Mouse (Mus musculus): ENCODE data around the gene Map3k11. TPM values are rescaled to one million over a fixed set of nuclear protein-coding genes. Genes with fewer than 3 reads are reported as not detected.
A peak's percentile ranks its signal among the peaks of the same experiment; 100 is the strongest.
"Not testable (repeated sequence)": the region's sequence is repeated elsewhere in the genome, so short reads cannot be mapped to it uniquely, and the experiment has no call there.

Map3k11 gene
- polyA plus RNA-seq, 1 experiment: 23.1 TPM

GRCm38 (mm10) chr19:5665465-5665864 lies 23.1 kb upstream of the Map3k11 start:
- H3K4me3 ChIP-seq (ENCODE audit: insufficient read depth, low read length): no peak overlapping the region
- TF ChIP-seq CTCF (IDR thresholded peaks at IDR 0.05; ENCODE audit: extremely low read depth, insufficient read depth, low read length) (no peak), POLR2A (IDR thresholded peaks at IDR 0.05; ENCODE audit: extremely low read depth, insufficient read depth, low read length) (no peak)
- H3K27ac ChIP-seq (ENCODE audit: insufficient read depth, low read length): no peak overlapping the region
- no peaks in the 10 kb centered on the region for H3K4me1 ChIP-seq (ENCODE audit: control insufficient read depth, insufficient read depth, low read length)

DNA sequence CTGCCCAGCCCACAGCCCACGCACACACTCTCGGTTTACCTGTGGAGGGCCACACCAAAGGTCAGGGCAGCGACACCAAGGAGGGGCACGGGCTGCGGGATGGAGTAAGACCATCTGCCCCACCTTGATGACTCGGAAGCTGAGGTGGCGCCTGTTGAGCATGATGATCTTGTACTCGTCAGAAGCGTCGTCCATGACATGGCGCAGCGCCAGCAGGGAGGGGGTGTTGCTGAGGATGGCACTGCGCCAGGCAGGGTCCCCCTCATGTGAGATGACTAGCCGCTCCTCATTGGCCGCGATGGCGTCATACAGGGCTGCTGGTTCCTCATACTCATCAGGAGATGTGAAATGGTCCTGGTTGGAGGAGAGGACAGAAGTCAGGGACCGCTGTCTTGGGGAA lies 22.2 kb upstream of the Map3k11 start:
- Histone ChIP-seq H3K4me3 (ENCODE audit: insufficient read depth, low read length) (no peak overlapping the region), H3K27ac (ENCODE audit: insufficient read depth, low read length) (no peak overlapping the region), H3K4me1 (ENCODE audit: control insufficient read depth, insufficient read depth, low read length) (no peaks in the 10 kb centered on the region)
- no peak for TF ChIP-seq POLR2A (IDR thresholded peaks at IDR 0.05; ENCODE audit: extremely low read depth, insufficient read depth, low read length)
- TF ChIP-seq CTCF (IDR thresholded peaks at IDR 0.05; ENCODE audit: extremely low read depth, insufficient read depth, low read length): no peak

- TF ChIP-seq CTCF (IDR thresholded peaks at IDR 0.05; ENCODE audit: extremely low read depth, insufficient read depth, low read length) (no peak), POLR2A (IDR thresholded peaks at IDR 0.05; ENCODE audit: extremely low read depth, insufficient read depth, low read length) (no peak)
- no peaks in the 10 kb centered on the region for H3K4me1 ChIP-seq (ENCODE audit: control insufficient read depth, insufficient read depth, low read length)
- no peak overlapping the region for H3K4me3 ChIP-seq (ENCODE audit: insufficient read depth, low read length)
- no peak overlapping the region for H3K27ac ChIP-seq (ENCODE audit: insufficient read depth, low read length)
Measured at GRCm38 (mm10) chr19:5668372-5668771, 20.2 kb upstream of the Map3k11 start.

DNA sequence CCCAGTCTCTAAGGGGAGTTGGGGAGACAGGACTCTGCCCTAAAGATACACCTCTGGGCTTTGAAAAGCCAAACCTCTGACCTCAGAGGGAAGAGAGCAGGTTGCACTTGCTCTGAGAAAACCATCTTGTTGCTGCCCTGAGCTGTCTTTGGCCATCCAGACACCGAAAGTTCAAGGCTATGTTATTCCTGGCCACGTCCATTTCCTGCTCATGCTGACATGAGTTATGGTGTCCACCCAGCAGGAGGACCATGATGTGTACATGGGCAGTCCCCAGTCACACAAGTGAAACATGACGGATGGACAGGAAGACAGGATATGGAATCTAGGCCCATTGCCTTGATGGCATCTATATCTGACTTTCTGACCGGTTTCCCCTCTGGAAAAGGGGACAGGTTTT lies 8.1 kb upstream of the Map3k11 start:
- TF ChIP-seq POLR2A (IDR thresholded peaks at IDR 0.05; ENCODE audit: extremely low read depth, insufficient read depth, low read length) (no peak), CTCF (IDR thresholded peaks at IDR 0.05; ENCODE audit: extremely low read depth, insufficient read depth, low read length) (no peak)
- Histone ChIP-seq H3K27ac (ENCODE audit: insufficient read depth, low read length) (no peak overlapping the region), H3K4me3 (ENCODE audit: insufficient read depth, low read length) (no peak overlapping the region), H3K4me1 (ENCODE audit: control insufficient read depth, insufficient read depth, low read length) (no peaks in the 10 kb centered on the region)

- H3K4me1 ChIP-seq (ENCODE audit: control insufficient read depth, insufficient read depth, low read length): peaks cover 2% of the 10 kb centered on the region
- H3K27ac ChIP-seq (ENCODE audit: insufficient read depth, low read length): no peak overlapping the region
- no peak overlapping the region for H3K4me3 ChIP-seq (ENCODE audit: insufficient read depth, low read length)
- TF ChIP-seq POLR2A (IDR thresholded peaks at IDR 0.05; ENCODE audit: extremely low read depth, insufficient read depth, low read length) (no peak), CTCF (IDR thresholded peaks at IDR 0.05; ENCODE audit: extremely low read depth, insufficient read depth, low read length) (no peak)
Measured at GRCm38 (mm10) chr19:5684236-5684635, 4.3 kb upstream of the Map3k11 start.

DNA sequence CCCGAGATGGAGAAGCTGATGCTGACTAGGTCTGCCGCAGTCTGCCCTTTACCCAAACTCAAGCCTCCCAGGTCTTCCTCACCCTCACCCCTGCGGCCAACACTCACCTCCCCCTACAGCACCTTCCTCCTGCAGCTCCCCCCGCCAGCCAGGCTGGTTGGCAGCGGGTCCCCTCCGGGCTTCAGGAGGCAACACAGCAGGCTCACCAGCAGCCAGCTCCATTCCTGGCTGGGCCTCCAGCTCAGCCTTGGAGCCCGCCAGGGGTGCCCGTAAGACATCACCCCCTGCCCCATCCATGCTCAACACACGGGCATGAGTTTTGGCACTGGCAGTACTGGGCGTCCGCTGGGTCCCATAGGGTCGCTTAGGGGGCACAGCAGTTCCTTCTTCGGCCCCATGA lies 3.6 kb upstream of the Map3k11 start:
- no peak overlapping the region for H3K27ac ChIP-seq (ENCODE audit: insufficient read depth, low read length)
- no peak for TF ChIP-seq CTCF (IDR thresholded peaks at IDR 0.05; ENCODE audit: extremely low read depth, insufficient read depth, low read length)
- TF ChIP-seq POLR2A (IDR thresholded peaks at IDR 0.05; ENCODE audit: extremely low read depth, insufficient read depth, low read length): no peak
- no peak overlapping the region for H3K4me3 ChIP-seq (ENCODE audit: insufficient read depth, low read length)
- peaks cover 2% of the 10 kb centered on the region for H3K4me1 ChIP-seq (ENCODE audit: control insufficient read depth, insufficient read depth, low read length)

- H3K27ac ChIP-seq (ENCODE audit: insufficient read depth, low read length): no peak overlapping the region
- peaks cover 2% of the 10 kb centered on the region for H3K4me1 ChIP-seq (ENCODE audit: control insufficient read depth, insufficient read depth, low read length)
- H3K4me3 ChIP-seq (ENCODE audit: insufficient read depth, low read length): no peak overlapping the region
- TF ChIP-seq POLR2A (IDR thresholded peaks at IDR 0.05; ENCODE audit: extremely low read depth, insufficient read depth, low read length): no peak
- TF ChIP-seq CTCF (IDR thresholded peaks at IDR 0.05; ENCODE audit: extremely low read depth, insufficient read depth, low read length): no peak
Measured at GRCm38 (mm10) chr19:5685431-5685830, 3.1 kb upstream of the Map3k11 start.

DNA sequence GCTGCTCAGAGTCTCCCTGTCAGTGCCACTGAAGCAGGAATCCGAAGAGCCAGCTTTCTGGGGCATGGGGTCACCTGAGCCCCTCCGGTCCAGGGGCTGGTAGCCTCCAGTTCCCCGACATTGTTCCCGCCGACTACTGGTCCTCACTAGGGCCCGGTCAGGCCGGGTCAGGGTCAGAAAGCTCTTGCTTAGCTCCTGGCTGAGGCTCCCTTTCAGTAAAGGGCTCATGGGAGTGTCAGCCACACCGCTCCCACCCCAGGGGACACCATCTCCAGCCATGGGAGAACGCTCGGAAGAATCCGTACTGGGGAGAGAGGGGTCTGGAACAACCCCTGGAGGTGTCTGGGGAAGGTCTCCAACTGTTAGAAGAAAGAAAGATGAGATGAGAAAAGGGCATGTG lies 2.7 kb upstream of the Map3k11 start:
- no peak overlapping the region for H3K4me3 ChIP-seq (ENCODE audit: insufficient read depth, low read length)
- peaks cover 2% of the 10 kb centered on the region for H3K4me1 ChIP-seq (ENCODE audit: control insufficient read depth, insufficient read depth, low read length)
- no peak overlapping the region for H3K27ac ChIP-seq (ENCODE audit: insufficient read depth, low read length)
- no peak for TF ChIP-seq CTCF (IDR thresholded peaks at IDR 0.05; ENCODE audit: extremely low read depth, insufficient read depth, low read length)
- no peak for TF ChIP-seq POLR2A (IDR thresholded peaks at IDR 0.05; ENCODE audit: extremely low read depth, insufficient read depth, low read length)

DNA sequence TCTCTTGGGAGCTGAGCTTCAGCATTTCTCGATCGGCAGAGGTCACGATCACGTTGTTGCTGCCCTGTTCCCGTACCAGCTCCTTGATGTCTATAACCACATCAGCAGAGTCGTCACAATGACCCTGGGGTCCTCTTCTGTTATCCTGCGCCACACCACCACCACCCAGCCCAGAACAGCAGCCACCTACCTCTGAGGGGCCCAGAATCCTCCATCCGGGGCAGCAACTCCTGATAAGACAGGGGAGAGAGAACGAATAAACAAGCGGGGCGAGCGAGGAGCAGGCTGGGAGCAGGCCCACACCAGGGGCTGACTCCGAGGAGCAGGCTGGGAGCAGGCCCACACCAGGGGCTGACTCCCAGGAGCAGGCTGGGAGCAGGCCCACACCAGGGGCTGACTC lies 2.1 kb upstream of the Map3k11 start:
- peaks cover 5% of the 10 kb centered on the region for H3K4me1 ChIP-seq (ENCODE audit: control insufficient read depth, insufficient read depth, low read length)
- H3K4me3 ChIP-seq (ENCODE audit: insufficient read depth, low read length): no peak overlapping the region
- TF ChIP-seq CTCF (IDR thresholded peaks at IDR 0.05; ENCODE audit: extremely low read depth, insufficient read depth, low read length) (no peak), POLR2A (IDR thresholded peaks at IDR 0.05; ENCODE audit: extremely low read depth, insufficient read depth, low read length) (no peak)
- no peak overlapping the region for H3K27ac ChIP-seq (ENCODE audit: insufficient read depth, low read length)

GRCm38 (mm10) chr19:5686954-5687353 lies 1.6 kb upstream of the Map3k11 start:
- not testable (repeated sequence) for H3K27ac ChIP-seq (ENCODE audit: insufficient read depth, low read length); H3K4me1 ChIP-seq (ENCODE audit: control insufficient read depth, insufficient read depth, low read length); H3K4me3 ChIP-seq (ENCODE audit: insufficient read depth, low read length)

DNA sequence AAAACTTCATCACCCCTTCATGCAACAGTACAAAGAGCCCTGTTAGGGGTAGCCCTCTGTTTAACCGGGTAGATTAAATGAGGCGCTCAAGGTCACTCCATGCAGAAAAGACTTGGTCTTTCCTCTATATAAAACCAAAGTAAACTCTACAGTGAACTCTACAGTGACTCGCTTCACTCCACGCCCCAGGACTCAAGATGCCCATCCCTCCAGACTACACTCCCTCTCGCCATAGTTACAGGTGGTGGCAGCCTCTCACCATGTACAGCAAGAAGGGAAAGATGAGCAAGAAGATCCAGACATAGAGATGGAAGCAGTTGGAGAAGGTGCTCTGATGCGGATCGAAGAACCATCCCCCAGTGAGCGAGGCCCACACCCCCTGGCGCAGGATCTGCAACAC lies 804 bp upstream of the Map3k11 start:
- Histone ChIP-seq H3K4me3 (ENCODE audit: insufficient read depth, low read length) (peak overlapping the region; percentile 83), H3K4me1 (ENCODE audit: control insufficient read depth, insufficient read depth, low read length) (peaks cover 9% of the 10 kb centered on the region), H3K27ac (ENCODE audit: insufficient read depth, low read length) (no peak overlapping the region)
- TF ChIP-seq POLR2A (IDR thresholded peaks at IDR 0.05; ENCODE audit: extremely low read depth, insufficient read depth, low read length) (no peak), CTCF (IDR thresholded peaks at IDR 0.05; ENCODE audit: extremely low read depth, insufficient read depth, low read length) (no peak)
